ENCODE assay signal across 8 mouse cellular contexts in the genomic region with DNA sequence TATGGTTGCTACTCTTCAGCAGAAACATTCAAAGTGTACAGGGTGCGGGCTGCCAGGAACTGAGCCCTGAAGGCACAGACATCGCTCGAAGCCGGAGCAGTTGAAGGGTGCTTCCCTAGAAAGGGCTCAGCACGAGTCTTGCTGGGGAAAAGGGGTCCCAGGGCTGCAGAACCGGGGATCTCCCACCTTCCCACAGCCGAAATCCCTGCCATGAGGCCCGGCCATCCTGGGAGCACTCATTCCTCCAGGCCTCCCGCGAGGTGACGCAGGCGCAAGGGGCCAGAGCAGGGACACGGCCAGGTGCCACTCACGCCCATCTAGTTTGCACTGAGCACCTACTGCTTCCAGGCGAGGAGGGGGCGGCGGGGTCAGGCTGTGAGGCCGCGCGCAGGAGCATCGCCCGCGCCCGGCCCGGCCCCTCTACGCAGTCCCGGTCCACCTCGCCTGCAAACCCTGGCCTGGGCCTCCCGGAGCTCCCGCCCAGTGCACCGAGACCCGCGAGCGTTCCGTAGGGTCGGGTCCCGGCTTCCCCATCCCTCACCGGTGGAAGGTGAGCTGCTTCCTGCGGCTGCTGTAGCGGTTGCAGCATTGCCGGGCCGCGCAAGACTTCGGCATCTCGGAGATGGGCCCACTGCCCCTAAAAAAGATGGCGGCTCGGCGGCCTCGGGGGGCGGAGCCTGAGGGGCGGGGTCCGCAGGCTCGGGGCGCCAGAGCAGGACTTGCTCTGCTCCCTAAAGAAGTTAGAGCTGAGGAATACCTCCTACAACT. TPM values are rescaled to one million over a fixed set of nuclear protein-coding genes. Genes with fewer than 3 reads are reported as not detected.
DNase-seq lines count a peak whose midpoint lies in the region; ATAC-seq lines count a peak whose summit lies in the region.

A gene (minus strand): TSS at position 656 of the 768 bp plus-strand sequence.

- DNase-seq in Muller cell, postnatal 12 days (ENCODE audit: inconsistent ontology term): peak; percentile 76
- DNase-seq in cerebellum, adult 8-10 months: peak; percentile 81
- peak; percentile 58 to 63 for DNase-seq in frontal cortex, postnatal 25 days (ENCODE audit: low spot score in 2 of 2)
- peak; percentile 73 to 79 for DNase-seq in layer of hippocampus, postnatal 25 days (ENCODE audit: extremely low spot score in 1 of 2, low spot score in 1 of 2)
- DNase-seq in lung, postnatal 36 days: peak; percentile 88
- DNase-seq in retina, embryonic 14.5 days (ENCODE audit: low spot score): peak; percentile 76
- peak; percentile 76 for DNase-seq in urinary bladder, adult 2 months (ENCODE audit: low spot score)

- WGBS in hindbrain, embryonic 12.5 days: 1% methylated on average over 54 of the region's 54 CpGs

- peak within 1 kb of the TSS; percentile 70; the same call in 1 of the 2 replicates for H3K27ac ChIP-seq in hindbrain, embryonic 12.5 days

- peak; percentile 75 for ATAC-seq in hindbrain, embryonic 12.5 days (ENCODE audit: low FRiP score)

- peak within 1 kb of the TSS; percentile 67 for H3K4me3 ChIP-seq in hindbrain, embryonic 12.5 days

- H3K9me3 ChIP-seq in hindbrain, embryonic 12.5 days (replicated peaks): no peaks in the 10 kb centered on the region

- peaks cover 30% of the 10 kb centered on the region for H3K4me1 ChIP-seq in hindbrain, embryonic 12.5 days

- peak within 1 kb of the TSS; percentile 71 for H3K4me2 ChIP-seq in hindbrain, embryonic 12.5 days (replicated peaks)

- no peaks in the 10 kb centered on the region for H3K27me3 ChIP-seq in hindbrain, embryonic 12.5 days

- H3K9ac ChIP-seq in hindbrain, embryonic 12.5 days: peak within 1 kb of the TSS; percentile 91

- H3K36me3 ChIP-seq in hindbrain, embryonic 12.5 days: peaks cover 29% of the 10 kb centered on the region

RNA-seq across cellular contexts. Expression of the gene that starts here (rescaled TPM):
- polyA plus RNA-seq in hindbrain, embryonic 12.5 days (2016; fragmentation: Nextera tagmentation; extraction: Ambion mirVana): 31.7 and 37.0 TPM in 2 replicates
- total RNA-seq in layer of hippocampus, postnatal 25 days (2021): 10 to 100 TPM; 24.3 to 25.5 TPM
- 53.1 and 55.1 TPM in 2 replicates for polyA plus RNA-seq in urinary bladder, adult 2 months (2012; rRNA removed)

Comparison
In these comparisons a context has a peak if more than half of its experiments do, and no peak if none do; other contexts are left out.
1. Peak in every context shown above with its lines: DNase-seq, ATAC-seq, H3K4me3 ChIP-seq and H3K27ac ChIP-seq.